Mouse (Mus musculus): ENCODE measurements around the gene Rnpep. TPM values are rescaled to one million over a fixed set of nuclear protein-coding genes. Genes with fewer than 3 reads are reported as not detected.
"Not testable (repeated sequence)": the region's sequence is repeated elsewhere in the genome, so short reads cannot be mapped to it uniquely, and the experiment has no call there.

Gene Rnpep
- polyA plus RNA-seq, 1 experiment = 93.4 TPM

GRCm38 (mm10) chr1:135262329-135262728 is 21.6 kb downstream of the Rnpep start:
- DNase-seq (ENCODE audit: low read depth, low spot score) = no peak
- 90% methylated on average over 3 of the region's 3 CpGs for WGBS

- WGBS = 39% methylated on average over 6 of the region's 6 CpGs
- no peak for DNase-seq (ENCODE audit: low read depth, low spot score)
Observed at GRCm38 (mm10) chr1:135260931-135261330, 23.0 kb downstream of the Rnpep start.

GRCm38 (mm10) chr1:135259128-135259436 is 24.8 kb downstream of the Rnpep start:
- under 1% methylated on average over 10 of the region's 10 CpGs for WGBS
- no peak for DNase-seq (ENCODE audit: low read depth, low spot score)

- WGBS = 25% methylated on average over 19 of the region's 19 CpGs
- DNase-seq (ENCODE audit: low read depth, low spot score) = peak; percentile 99
Observed at GRCm38 (mm10) chr1:135258380-135259127, 25.3 kb downstream of the Rnpep start, which contains the start of gene Elf3. TSS of gene Elf3 (minus strand) at chr1:135258568.

GRCm38 (mm10) chr1:135256299-135256698 is 27.6 kb downstream of the Rnpep start:
- no peak for DNase-seq (ENCODE audit: low read depth, low spot score)
- 41% methylated on average over 6 of the region's 6 CpGs for whole genome bisulfite sequencing

GRCm38 (mm10) chr1:135252854-135253253 is 31.0 kb downstream of the Rnpep start:
- 24% methylated on average over 4 of the region's 4 CpGs for WGBS
- DNase-seq (ENCODE audit: low read depth, low spot score) = no peak

GRCm38 (mm10) chr1:135251405-135251804 is 32.5 kb downstream of the Rnpep start:
- DNase-seq (ENCODE audit: low read depth, low spot score) = no peak
- 32% methylated on average over 8 of the region's 8 CpGs for WGBS

- 24% methylated on average over 3 of the region's 3 CpGs for WGBS
- DNase-seq (ENCODE audit: low read depth, low spot score) = no peak
Observed at GRCm38 (mm10) chr1:135250706-135251105, 33.2 kb downstream of the Rnpep start.

- peak; percentile 93 for DNase-seq (ENCODE audit: low read depth, low spot score)
- 5% methylated on average over 15 of the region's 15 CpGs for WGBS
Observed at GRCm38 (mm10) chr1:135248434-135248850, 35.4 kb downstream of the Rnpep start.

GRCm38 (mm10) chr1:135244014-135244413 is 39.9 kb downstream of the Rnpep start:
- DNase-seq (ENCODE audit: low read depth, low spot score) = no peak
- 89% methylated on average over 8 of the region's 8 CpGs for WGBS

- WGBS = 83% methylated on average over 4 of the region's 4 CpGs
- not testable (repeated sequence) for DNase-seq (ENCODE audit: low read depth, low spot score)
Observed at GRCm38 (mm10) chr1:135240206-135240605, 43.7 kb downstream of the Rnpep start.

- no peak for DNase-seq (ENCODE audit: low read depth, low spot score)
- WGBS = 40% methylated on average over 12 of the region's 12 CpGs
Observed at GRCm38 (mm10) chr1:135237131-135237851, 46.6 kb downstream of the Rnpep start.

GRCm38 (mm10) chr1:135234771-135235170 is 49.1 kb downstream of the Rnpep start:
- 83% methylated on average over 12 of the region's 12 CpGs for WGBS
- DNase-seq (ENCODE audit: low read depth, low spot score) = no peak

GRCm38 (mm10) chr1:135233961-135234360 is 49.9 kb downstream of the Rnpep start:
- WGBS = 63% methylated on average over 6 of the region's 6 CpGs
- DNase-seq (ENCODE audit: low read depth, low spot score) = no peak

GRCm38 (mm10) chr1:135231878-135232277 is 52.0 kb downstream of the Rnpep start:
- DNase-seq (ENCODE audit: low read depth, low spot score) = not testable (repeated sequence)
- 82% methylated on average over 20 of the region's 20 CpGs for WGBS

- DNase-seq (ENCODE audit: low read depth, low spot score) = no peak
- 23% methylated on average over 13 of the region's 13 CpGs for WGBS
Observed at GRCm38 (mm10) chr1:135227339-135227950, 56.4 kb downstream of the Rnpep start.

- no peak for DNase-seq (ENCODE audit: low read depth, low spot score)
- WGBS = 14% methylated on average over 6 of the region's 6 CpGs
Observed at GRCm38 (mm10) chr1:135224981-135225604, 58.8 kb downstream of the Rnpep start.

GRCm38 (mm10) chr1:135224147-135224546 is 59.7 kb downstream of the Rnpep start:
- 31% methylated on average over 3 of the region's 3 CpGs for WGBS
- no peak for DNase-seq (ENCODE audit: low read depth, low spot score)

GRCm38 (mm10) chr1:135217607-135218233 is 66.2 kb downstream of the Rnpep start:
- 27% methylated on average over 13 of the region's 13 CpGs for WGBS
- DNase-seq (ENCODE audit: low read depth, low spot score) = no peak
